Mouse (Mus musculus) liver (tissue): ENCODE measurements around the gene Cutc.

Source experiments
- DNase-seq: peaks from one replicate; pipeline ENCODE4 v3.0.0-alpha.2; 2020; ENCODE audit warnings: mixed read lengths

The Cutc gene

DNA sequence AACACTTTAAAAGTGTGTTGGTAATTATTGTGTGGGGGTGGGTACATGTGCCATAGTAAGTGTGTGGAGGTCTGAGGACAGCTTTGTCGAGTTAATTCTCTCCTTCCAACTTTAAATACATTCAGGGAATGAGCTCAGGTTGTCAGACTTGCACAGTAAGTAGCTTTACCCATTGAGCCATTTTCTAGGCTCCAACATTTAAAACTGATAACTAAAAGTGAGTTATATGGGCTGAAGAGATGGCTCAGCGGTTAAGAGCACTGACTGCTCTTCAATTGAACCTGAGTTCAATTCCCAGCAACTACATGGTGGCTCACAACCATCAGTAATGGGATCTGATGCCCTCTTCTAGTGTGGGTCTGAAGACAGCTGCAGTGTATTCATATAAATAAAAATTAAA lies 1.4 kb downstream of the Cutc start:
- no peak for DNase-seq

DNA sequence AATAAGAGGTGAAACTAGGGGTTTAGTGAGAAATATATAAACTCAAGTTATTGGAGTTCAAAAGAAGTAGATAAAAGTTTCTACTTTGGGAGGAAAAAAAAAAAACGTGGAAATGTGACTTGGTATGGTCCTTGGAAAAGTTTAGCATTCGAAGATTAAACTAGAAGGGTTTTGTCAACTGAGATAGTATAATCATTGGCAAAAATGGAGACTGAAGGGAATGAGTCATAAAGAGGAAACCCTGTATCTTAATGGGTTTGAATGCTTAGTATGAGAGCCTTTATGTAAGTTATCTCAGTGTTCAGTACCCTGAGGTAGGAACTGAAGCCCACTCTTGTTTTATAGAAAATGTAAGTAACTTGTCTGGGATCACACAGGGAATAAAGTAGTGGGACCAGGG lies 2.1 kb downstream of the Cutc start:
- DNase-seq: no peak

DNA sequence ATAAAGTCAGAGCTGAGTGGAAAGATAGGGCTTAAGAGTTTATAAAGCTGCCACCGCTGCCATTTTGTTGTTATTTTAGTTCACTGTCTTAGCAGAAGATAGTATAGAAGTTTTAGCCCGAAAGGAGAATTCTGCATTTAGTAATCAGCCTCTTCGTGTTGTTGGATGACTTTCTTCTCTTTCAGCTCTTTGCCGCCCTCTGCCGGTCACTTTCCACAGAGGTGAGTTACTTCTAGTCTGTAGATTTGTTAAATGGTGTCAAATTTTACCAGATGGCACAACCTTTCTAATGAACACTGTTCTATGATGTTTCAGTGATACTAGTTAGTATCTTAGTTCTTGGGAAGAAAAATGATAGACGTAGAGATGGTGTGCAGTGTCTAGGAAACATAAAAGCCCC lies 7.7 kb downstream of the Cutc start:
- DNase-seq: peak; percentile 87

- no peak for DNase-seq
Observed at GRCm38 (mm10) chr19:43761543-43762256, 8.9 kb downstream of the Cutc start.

DNA sequence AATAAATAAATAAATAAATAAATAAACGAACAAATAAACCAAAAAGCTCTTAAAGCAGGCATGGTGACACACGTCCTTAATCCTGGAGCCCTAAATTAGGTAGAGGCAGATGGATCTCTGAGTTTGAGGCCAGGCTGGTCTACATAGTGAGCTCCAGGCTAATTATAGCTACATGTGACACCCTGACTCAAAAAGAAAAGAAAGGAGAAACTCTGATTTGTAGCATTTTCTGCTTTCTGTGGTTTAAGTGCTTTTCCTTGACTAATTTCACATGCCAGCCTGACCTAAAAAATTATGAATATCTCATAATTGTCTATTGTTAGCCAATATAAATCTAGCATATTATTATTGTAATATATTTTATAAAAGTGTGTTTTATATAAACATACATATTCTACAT lies 9.6 kb downstream of the Cutc start:
- DNase-seq: no peak

GRCm38 (mm10) chr19:43766451-43766850 lies 13.7 kb downstream of the Cutc start:
- no peak for DNase-seq

GRCm38 (mm10) chr19:43767549-43768322 lies 14.9 kb downstream of the Cutc start:
- DNase-seq: no peak

GRCm38 (mm10) chr19:43769366-43769960 lies 16.7 kb downstream of the Cutc start:
- no peak for DNase-seq

DNA sequence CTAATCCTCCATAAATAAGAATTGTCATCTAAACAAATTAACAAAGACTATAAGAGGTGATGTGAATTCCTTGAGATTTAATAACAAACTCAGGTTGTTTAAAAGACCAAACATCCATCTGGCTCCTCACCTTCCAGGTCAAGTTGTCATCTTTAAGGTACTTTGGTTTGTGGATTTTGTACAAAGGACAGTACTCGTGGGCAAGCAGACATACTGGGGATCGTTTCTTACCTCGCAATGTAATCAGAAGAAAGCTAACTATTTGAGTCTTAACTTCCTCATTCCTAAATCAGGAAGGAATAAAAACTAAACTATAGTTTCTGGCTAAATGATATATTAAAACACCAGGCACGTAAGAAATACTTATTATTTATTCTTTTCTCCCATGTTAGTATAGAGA lies 17.8 kb downstream of the Cutc start:
- no peak for DNase-seq

GRCm38 (mm10) chr19:43771499-43771969 lies 18.7 kb downstream of the Cutc start:
- no peak for DNase-seq

DNA sequence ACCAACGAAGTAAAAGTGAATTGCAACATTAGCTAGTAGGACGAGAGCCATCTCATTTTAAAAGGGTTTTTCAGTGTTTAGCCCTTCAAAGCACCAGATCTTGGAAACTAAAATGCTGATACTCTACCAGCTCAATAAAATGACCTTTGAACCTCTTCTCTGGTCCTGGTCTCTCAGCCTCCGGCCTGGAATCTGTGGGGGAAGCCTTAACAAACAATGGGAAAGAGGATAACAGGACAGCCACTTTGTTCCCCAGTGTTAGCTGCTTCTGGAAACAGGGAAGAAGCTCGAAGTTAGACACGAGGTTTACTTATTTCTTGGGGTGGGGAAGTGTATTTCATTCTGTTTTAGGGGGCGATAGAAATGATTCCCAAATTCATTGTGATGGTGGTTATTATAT lies 19.5 kb downstream of the Cutc start:
- no peak for DNase-seq

- no peak for DNase-seq
Observed at GRCm38 (mm10) chr19:43775433-43775832, 22.6 kb downstream of the Cutc start.

DNA sequence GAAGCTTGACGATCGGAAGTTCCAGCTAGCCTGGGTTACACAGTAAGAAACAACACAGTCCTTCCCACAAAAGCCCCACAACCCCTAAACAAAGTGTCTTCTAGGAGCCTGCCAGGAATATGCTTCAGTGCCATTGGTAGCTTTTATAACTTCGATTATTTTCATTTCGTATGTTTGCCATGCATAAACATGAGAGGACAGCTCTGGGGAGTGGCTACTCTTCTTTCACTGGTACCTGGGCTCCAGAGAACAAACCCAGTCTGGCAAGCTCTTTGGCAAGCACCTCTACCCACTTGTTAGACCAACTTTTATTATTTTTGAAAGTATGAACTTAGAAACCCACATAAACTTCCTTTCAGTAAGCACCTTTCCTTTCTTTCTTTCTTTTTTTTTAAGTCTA lies 23.8 kb downstream of the Cutc start:
- DNase-seq: no peak

DNA sequence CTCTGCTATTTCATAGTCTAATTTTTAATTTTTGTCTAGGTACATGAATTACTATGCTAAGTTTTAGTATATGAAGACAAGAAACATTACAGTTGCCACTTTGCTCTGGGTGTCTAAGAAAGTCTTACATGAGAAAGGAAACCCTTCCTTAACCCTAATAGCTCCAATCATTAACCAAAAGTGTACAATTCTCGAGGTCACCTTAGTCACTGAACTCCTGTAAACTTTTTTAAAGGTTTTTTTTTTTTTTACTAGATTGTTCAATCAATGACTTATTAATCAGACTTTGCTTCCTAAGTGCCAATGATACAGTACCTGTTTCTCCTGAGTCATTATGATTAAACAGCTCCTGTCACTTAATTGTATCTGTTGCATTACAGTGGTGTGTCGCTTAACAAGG lies 24.5 kb downstream of the Cutc start:
- no peak for DNase-seq

- no peak for DNase-seq
Observed at GRCm38 (mm10) chr19:43780391-43780790, 27.6 kb downstream of the Cutc start.

GRCm38 (mm10) chr19:43781980-43782379 lies 29.2 kb downstream of the Cutc start, which contains the start of gene Abcc2:
Gene Abcc2, plus strand, starts transcription at chr19:43782192.
- DNase-seq: no peak

GRCm38 (mm10) chr19:43784761-43785160 lies 32.0 kb downstream of the Cutc start:
- no peak for DNase-seq

DNA sequence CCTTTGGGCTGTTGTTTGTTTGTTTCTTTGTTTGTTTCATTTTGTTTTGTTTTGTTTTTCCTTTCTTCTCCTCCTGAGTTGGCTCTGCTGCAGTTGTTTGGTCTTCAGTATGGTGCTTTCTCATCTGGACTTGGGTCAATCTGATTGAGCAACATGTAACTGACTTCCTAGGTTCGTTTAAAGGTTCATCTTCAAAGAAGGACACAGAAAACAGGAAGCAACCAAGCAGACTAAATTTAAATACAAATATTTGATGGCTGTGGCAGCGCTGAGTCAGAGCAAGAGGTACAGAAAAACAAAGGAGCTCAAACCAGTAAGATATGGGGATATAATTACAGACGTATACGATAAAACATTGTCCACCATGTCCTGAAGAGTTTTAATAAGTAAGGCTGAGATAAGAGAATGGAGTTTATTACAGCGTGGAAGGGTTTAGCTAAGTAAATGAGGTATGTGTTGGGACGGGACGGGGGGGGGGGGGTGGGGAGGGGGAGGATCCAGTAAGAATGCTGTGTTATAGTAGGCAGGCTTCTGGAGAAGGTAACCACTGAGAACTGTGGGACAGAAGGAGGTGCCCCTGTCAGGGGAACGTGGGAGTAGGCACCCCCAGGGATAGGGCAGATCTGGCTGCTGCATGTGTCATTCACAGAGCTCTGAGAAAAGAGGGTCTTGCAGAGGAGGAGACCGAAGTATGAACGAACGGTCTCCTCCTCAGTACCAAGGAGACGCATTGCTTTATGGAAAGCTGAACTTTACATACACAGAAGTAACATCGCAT lies 33.6 kb downstream of the Cutc start:
- DNase-seq: no peak

DNA sequence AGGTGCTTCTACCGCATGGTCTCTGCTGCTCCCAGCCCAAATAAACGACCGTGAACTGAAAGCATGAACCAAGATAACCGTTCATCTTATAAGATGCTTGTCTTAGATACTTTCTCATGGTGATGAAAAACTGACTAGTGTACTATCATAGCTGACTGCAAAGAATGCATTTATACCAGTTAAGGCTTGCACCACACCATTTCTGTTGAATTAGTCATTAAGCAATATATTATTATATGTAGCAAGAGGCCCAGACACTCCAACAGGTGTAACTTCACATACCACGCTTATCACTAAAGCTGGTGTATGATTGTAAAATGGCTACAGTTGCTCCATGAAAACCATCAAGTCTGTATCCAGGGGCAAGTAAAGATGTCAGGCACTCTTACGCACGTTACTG lies 37.0 kb downstream of the Cutc start:
- DNase-seq: no peak

DNA sequence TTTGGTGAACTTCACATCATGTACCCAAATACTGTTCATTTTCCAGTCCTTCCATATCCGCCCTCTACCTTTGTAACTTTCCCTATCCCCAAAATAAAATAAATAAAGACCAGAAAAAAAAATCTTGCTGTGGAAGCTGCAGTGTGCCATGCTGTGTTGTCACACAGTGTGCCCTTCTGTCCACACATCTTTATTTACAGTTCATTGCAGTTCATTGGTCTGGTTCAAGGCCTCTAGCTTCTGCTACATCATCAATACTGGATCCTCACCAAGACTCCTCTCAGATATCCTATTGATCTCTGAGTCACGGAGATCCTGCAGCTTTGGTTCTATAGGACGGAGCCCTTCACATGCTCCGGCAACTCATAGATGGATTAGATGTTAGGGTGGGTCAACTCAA lies 39.7 kb downstream of the Cutc start:
- no peak for DNase-seq

- no peak for DNase-seq
Observed at GRCm38 (mm10) chr19:43793951-43794350, 41.2 kb downstream of the Cutc start.

DNA sequence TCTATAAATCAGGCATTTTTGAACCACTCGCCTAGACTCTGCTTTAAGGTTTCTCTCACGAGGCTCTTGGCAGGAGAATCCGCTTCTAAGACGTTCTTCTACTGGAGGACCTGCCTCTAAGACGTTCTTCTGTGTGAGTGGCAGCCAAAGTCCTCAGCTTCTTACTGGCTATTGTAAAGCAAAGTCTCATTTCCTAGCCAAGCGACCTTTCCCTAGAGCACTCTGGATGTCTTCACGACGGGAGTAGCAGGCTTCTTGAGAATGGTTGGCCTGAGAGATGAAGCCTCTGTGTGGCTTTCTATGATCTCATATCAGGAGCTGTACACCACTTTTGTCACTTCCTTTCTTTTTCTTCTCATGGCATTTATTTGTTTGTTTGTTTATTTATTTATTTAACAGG lies 42.7 kb downstream of the Cutc start:
- no peak for DNase-seq

DNA sequence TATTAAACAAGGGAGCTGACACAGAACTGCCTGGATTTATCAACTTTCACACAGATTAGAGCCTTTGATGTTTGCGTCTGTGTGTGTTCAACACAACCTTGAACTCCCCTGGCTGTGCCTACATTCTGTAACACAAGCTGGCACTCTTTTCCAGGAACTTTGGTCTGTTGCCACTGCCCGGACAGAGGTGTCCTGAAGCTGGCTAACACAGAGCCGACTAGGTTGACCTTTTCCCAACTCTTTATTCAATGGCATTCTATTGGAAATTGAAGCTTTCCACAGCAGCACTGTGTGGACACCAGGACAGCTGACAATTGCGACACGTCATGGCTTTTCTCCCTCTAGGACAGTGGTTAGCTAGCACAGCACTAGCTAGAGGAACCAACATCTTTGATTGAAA lies 44.4 kb downstream of the Cutc start:
- DNase-seq: no peak
